In the genomic region with DNA sequence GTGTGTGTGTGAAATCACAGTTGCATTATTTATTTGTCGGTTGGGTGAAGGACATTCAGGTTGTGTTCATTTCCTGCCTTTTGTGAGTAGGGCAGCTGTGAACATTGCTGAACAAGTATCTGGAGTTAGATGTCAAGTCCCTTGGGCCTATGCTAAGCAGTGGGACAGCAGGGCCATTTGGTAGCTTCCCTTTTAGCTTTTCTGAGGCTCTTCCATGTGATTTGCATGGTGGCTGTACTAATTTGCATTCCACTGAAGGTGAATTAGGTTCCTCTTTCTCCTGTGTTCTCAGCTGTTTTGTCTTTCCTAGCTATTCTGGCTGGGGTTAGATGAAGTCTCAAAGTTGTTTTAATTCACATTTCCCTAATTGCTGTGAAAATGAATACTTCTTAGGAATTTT, we compare ENCODE assay signal across 17 mouse cellular contexts.
A peak's percentile ranks its signal among the peaks of the same experiment; 100 is the strongest.
DNase-seq lines count a peak whose midpoint lies in the region; ATAC-seq and TF ChIP-seq lines count a peak whose summit lies in the region.
"Had no signal": no experiment of that assay in that cellular context is flagged by ENCODE, and none has a peak within 500 bp of the region (broad histone marks: within the 10 kb centered on the region; RNA-seq: fewer than 3 reads in every experiment).

No protein-coding gene starts in this region.

- H3K9me3 ChIP-seq in CH12.LX (replicated peaks; ENCODE audit: low read length), result no peaks in the 10 kb centered on the region
- H3K9me3 ChIP-seq in hindbrain, embryonic 12.5 days (replicated peaks), result no peaks in the 10 kb centered on the region
- H3K9me3 ChIP-seq: forebrain, embryonic 15.5 days had no signal

- peak; percentile 85 for DNase-seq in heart, adult 11 months
- DNase-seq in heart, postnatal 4 days, result no peak
- DNase-seq in CH12.LX (ENCODE audit: extremely low read depth), result peak; percentile 95
- peak; percentile 52 to 61 for DNase-seq in spleen, adult 2 months (ENCODE audit: low read depth in 1 of 2, low spot score in 2 of 2)
- DNase-seq in cerebellum, postnatal 36 days, result no peak
- DNase-seq: adrenal gland, adult 8-10 months; cerebellum, adult 9-11 months; gastrocnemius, postnatal 10 days; left cerebral cortex, postnatal 4 days; lung, adult 18-20 months; thymus, postnatal 36 days had no signal

- 29% methylated on average over 1 of the region's 1 CpGs for WGBS in spleen, adult 2 months
- WGBS in hindbrain, embryonic 12.5 days, result 68% methylated on average over 1 of the region's 1 CpGs

- peak; percentile 81 for TF ChIP-seq EP300 in CH12.LX (IDR thresholded peaks at IDR 0.05; ENCODE audit: low read length)

- peak overlapping the region; percentile 71 for H3K27ac ChIP-seq in CH12.LX (ENCODE audit: insufficient read depth, low read depth)
- no peak overlapping the region for H3K27ac ChIP-seq in spleen, adult 2 months (ENCODE audit: insufficient read depth, low read length)
- no peak overlapping the region for H3K27ac ChIP-seq in hindbrain, embryonic 12.5 days
- H3K27ac ChIP-seq: forebrain, embryonic 15.5 days; kidney, postnatal 0 days had no signal

- H3K79me2 ChIP-seq in CH12.LX (replicated peaks; ENCODE audit: control insufficient read depth, extremely low read depth, insufficient read depth, poor library complexity, severe bottlenecking), result no peaks in the 10 kb centered on the region

- peak overlapping the region; percentile 50; the same call in 1 of the 2 replicates for H3K4me2 ChIP-seq in CH12.LX (ENCODE audit: insufficient read depth, low read depth, poor library complexity, severe bottlenecking)
- no peak overlapping the region for H3K4me2 ChIP-seq in hindbrain, embryonic 12.5 days (replicated peaks)
- H3K4me2 ChIP-seq: forebrain, embryonic 15.5 days had no signal

- H3K4me1 ChIP-seq in CH12.LX (ENCODE audit: control insufficient read depth in 1 of 2, insufficient read depth in 2 of 2), result peaks cover 15 to 41% of the 10 kb centered on the region in 2 experiments
- peaks cover 5% of the 10 kb centered on the region; the same call in 1 of the 2 replicates for H3K4me1 ChIP-seq in spleen, adult 2 months (ENCODE audit: control insufficient read depth, insufficient read depth, insufficient read length)
- no peaks in the 10 kb centered on the region for H3K4me1 ChIP-seq in hindbrain, embryonic 12.5 days
- H3K4me1 ChIP-seq: forebrain, embryonic 15.5 days had no signal

- ATAC-seq in common myeloid progenitor, adult 5-6 weeks (replicated peaks; ENCODE audit: low read depth, poor library complexity, severe bottlenecking), result peak; percentile 87
- no peak for ATAC-seq in hindbrain, embryonic 12.5 days (ENCODE audit: low FRiP score)
- ATAC-seq: forebrain, embryonic 15.5 days; hindbrain, embryonic 16.5 days; intestine, postnatal 0 days had no signal

- no peaks in the 10 kb centered on the region for H3K27me3 ChIP-seq in CH12.LX (replicated peaks)
- no peaks in the 10 kb centered on the region for H3K27me3 ChIP-seq in spleen, adult 2 months (ENCODE audit: control insufficient read depth, insufficient read depth, low read length)
- H3K27me3 ChIP-seq in hindbrain, embryonic 12.5 days, result no peaks in the 10 kb centered on the region
- H3K27me3 ChIP-seq: forebrain, embryonic 15.5 days had no signal

- no peak for TF ChIP-seq POLR2A in CH12.LX (IDR thresholded peaks at IDR 0.05; ENCODE audit: low read depth, low read length)
- no peak for TF ChIP-seq POLR2A in spleen, adult 2 months (IDR thresholded peaks at IDR 0.05; ENCODE audit: low read depth, low read length)

- no peak for TF ChIP-seq RAD21 in CH12.LX (IDR thresholded peaks at IDR 0.05; ENCODE audit: low read depth, low read length)

- H3K36me3 ChIP-seq in CH12.LX (replicated peaks in 1 of 2; ENCODE audit: control insufficient read depth in 1 of 2, insufficient read depth in 1 of 2, low read length in 1 of 2), result no peaks in the 10 kb centered on the region
- no peaks in the 10 kb centered on the region for H3K36me3 ChIP-seq in spleen, adult 2 months (ENCODE audit: control insufficient read depth, insufficient read depth, low read length)
- H3K36me3 ChIP-seq in hindbrain, embryonic 12.5 days, result peaks cover 6% of the 10 kb centered on the region

- dilution Hi-C loops in CH12.LX (cut with MboI; ENCODE audit: extremely low pct_ligation_motif_present, extremely low pct_unique_long_range_greater_than_20kb, low sequenced_read_pairs), result no loop called here

- no peak overlapping the region for H3K4me3 ChIP-seq in CH12.LX (replicated peaks in 1 of 3; ENCODE audit: low read depth in 2 of 3, low read length in 2 of 3, poor library complexity in 1 of 3)
- H3K4me3 ChIP-seq in spleen, adult 2 months (ENCODE audit: extremely low read depth, insufficient read depth, insufficient read length), result no peak overlapping the region
- no peak overlapping the region for H3K4me3 ChIP-seq in hindbrain, embryonic 12.5 days
- H3K4me3 ChIP-seq: forebrain, embryonic 15.5 days had no signal

- TF ChIP-seq CTCF in CH12.LX (conservative IDR thresholded peaks at IDR 0.05 in 1 of 2, IDR thresholded peaks at IDR 0.05 in 1 of 2; ENCODE audit: low read depth in 2 of 2, low read length in 2 of 2), result no peak
- TF ChIP-seq CTCF in spleen, adult 2 months (IDR thresholded peaks at IDR 0.05; ENCODE audit: extremely low read depth, insufficient read depth, insufficient read length, insufficient replicate concordance), result no peak

- H3K9ac ChIP-seq in CH12.LX (ENCODE audit: insufficient read depth, low read depth), result no peak overlapping the region
- no peak overlapping the region for H3K9ac ChIP-seq in hindbrain, embryonic 12.5 days
- H3K9ac ChIP-seq: forebrain, embryonic 15.5 days had no signal

- in situ Hi-C loops in CH12.LX (cut with MboI; ENCODE audit: low pct_ligation_motif_present, low pct_unique_long_range_greater_than_20kb, low sequenced_read_pairs), result no loop called here

TF ChIP-seq in CH12.LX, 34 proteins besides CTCF, POLR2A, EP300 and RAD21:
- TF ChIP-seq NELFE (IDR thresholded peaks at IDR 0.05; ENCODE audit: low read depth, low read length), result no peak
- TF ChIP-seq USF2 (conservative IDR thresholded peaks at IDR 0.05; ENCODE audit: low read depth, low read length), result no peak
- no peak for TF ChIP-seq E2F4 (IDR thresholded peaks at IDR 0.05; ENCODE audit: insufficient replicate concordance, low read depth, low read length)
- TF ChIP-seq JUN (IDR thresholded peaks at IDR 0.05; ENCODE audit: insufficient read depth, low read depth, low read length), result no peak
- no peak for TF ChIP-seq POLR2AphosphoS2 (IDR thresholded peaks at IDR 0.05; ENCODE audit: low read depth, low read length)
- TF ChIP-seq ETS1 (conservative IDR thresholded peaks at IDR 0.05; ENCODE audit: low read depth, low read length), result peak; percentile 88
- no peak for TF ChIP-seq ZC3H11A (IDR thresholded peaks at IDR 0.05; ENCODE audit: low read depth, low read length)
- no peak; the same call in 1 of the 2 replicates for TF ChIP-seq ZNF384 (IDR thresholded peaks at IDR 0.05; ENCODE audit: low read depth, low read length)
- TF ChIP-seq MYC (IDR thresholded peaks at IDR 0.05; ENCODE audit: low read depth, low read length), result no peak
- TF ChIP-seq ZKSCAN1 (IDR thresholded peaks at IDR 0.05; ENCODE audit: borderline replicate concordance, low read depth, low read length), result no peak
- peak; percentile 66 for TF ChIP-seq TCF12 (IDR thresholded peaks at IDR 0.05; ENCODE audit: low read depth, low read length)
- no peak for TF ChIP-seq NRF1 (IDR thresholded peaks at IDR 0.05; ENCODE audit: low read depth, low read length)
- no peak for TF ChIP-seq PAX5 (IDR thresholded peaks at IDR 0.05; ENCODE audit: low read length)
- no peak for TF ChIP-seq JUND (conservative IDR thresholded peaks at IDR 0.05; ENCODE audit: low read depth, low read length)
- TF ChIP-seq TBP (conservative IDR thresholded peaks at IDR 0.05; ENCODE audit: low read depth, low read length), result no peak
- no peak for TF ChIP-seq USF1 (IDR thresholded peaks at IDR 0.05; ENCODE audit: low read depth, low read length)
- no peak; the same call in 1 of the 2 replicates for TF ChIP-seq SIN3A (IDR thresholded peaks at IDR 0.05; ENCODE audit: low read length)
- peak; percentile 81 for TF ChIP-seq MEF2A (IDR thresholded peaks at IDR 0.05; ENCODE audit: borderline replicate concordance, low read depth, low read length)
- TF ChIP-seq RCOR1 (conservative IDR thresholded peaks at IDR 0.05; ENCODE audit: low read depth, low read length), result no peak
- TF ChIP-seq UBTF (IDR thresholded peaks at IDR 0.05; ENCODE audit: low read depth, low read length), result no peak
- no peak for TF ChIP-seq CHD1 (IDR thresholded peaks at IDR 0.05; ENCODE audit: low read depth, low read length)
- TF ChIP-seq IRF4 (IDR thresholded peaks at IDR 0.05; ENCODE audit: low read depth, low read length), result peak; percentile 61; the same call in 1 of the 2 replicates
- no peak for TF ChIP-seq SMC3 (IDR thresholded peaks at IDR 0.05; ENCODE audit: low read depth, low read length)
- TF ChIP-seq ELF1 (IDR thresholded peaks at IDR 0.05; ENCODE audit: low read depth, low read length), result peak; percentile 48; the same call in 1 of the 2 replicates
- TF ChIP-seq KAT2A (IDR thresholded peaks at IDR 0.05; ENCODE audit: insufficient replicate concordance, low read length), result 0 out of 2 replicates have a peak, but pooled peaks have one; percentile 20
- TF ChIP-seq MAX (IDR thresholded peaks at IDR 0.05; ENCODE audit: low read length), result 0 out of 2 replicates have a peak, but pooled peaks have one; percentile 14
- TF ChIP-seq MAZ (IDR thresholded peaks at IDR 0.05; ENCODE audit: low read depth, low read length), result no peak
- TF ChIP-seq ZMIZ1 (IDR thresholded peaks at IDR 0.05; ENCODE audit: low read depth, low read length), result no peak
- no peak for TF ChIP-seq CHD2 (IDR thresholded peaks at IDR 0.05; ENCODE audit: low read length)
- peak; percentile 56; the same call in 1 of the 2 replicates for TF ChIP-seq MAFK (IDR thresholded peaks at IDR 0.05; ENCODE audit: insufficient replicate concordance, low read length)
- TF ChIP-seq HCFC1 (IDR thresholded peaks at IDR 0.05; ENCODE audit: low read depth, low read length), result no peak
- no peak for TF ChIP-seq MXI1 (IDR thresholded peaks at IDR 0.05; ENCODE audit: low read depth, low read length)
- TF ChIP-seq BHLHE40 (IDR thresholded peaks at IDR 0.05; ENCODE audit: low read depth, low read length), result peak; percentile 45; the same call in 1 of the 2 replicates
- TF ChIP-seq GABPA (IDR thresholded peaks at IDR 0.05; ENCODE audit: insufficient replicate concordance, low read depth, low read length), result no peak
TF ChIP-seq in CH12.LX: peak in this region for 9.

Comparison
In these comparisons a context has a peak if more than half of its experiments do, and no peak if none do; other contexts are left out.
1. DNase-seq: peak in heart, adult 11 months (single experiment), CH12.LX (single experiment) and spleen, adult 2 months (2 of 2); none in heart, postnatal 4 days (single experiment) and cerebellum, postnatal 36 days (0 of 2).